Mouse (Mus musculus) C2C12 (cell line): ENCODE measurements at regions not wholly inside any gene's neighbourhood (a gene's known extent, or its start where the extent isn't known, plus 50 kb on each side); places are given as distances from the start of the nearest gene placed in this dataset.

ENCODE experiments used
- CTCF ChIP-seq: IDR thresholded peaks from one replicate; pipeline ENCODE4 v1.5.1; 2011; ENCODE audit not compliant: control insufficient read depth, insufficient read depth, insufficient read length
- MYOD1 ChIP-seq: IDR thresholded peaks from one replicate; pipeline ENCODE4 v1.6.1; 2011; ENCODE audit warnings: low read depth; ENCODE audit not compliant: control insufficient read depth, insufficient read length

GRCm38 (mm10) chr3:21761219-21761600 is 315.2 kb upstream of the Tbl1xr1 start:
- TF ChIP-seq CTCF (no peak), MYOD1 (no peak)
